Mouse (Mus musculus): ENCODE results near the gene 1700030K09Rik. TPM values are rescaled to one million over a fixed set of nuclear protein-coding genes. Genes with fewer than 3 reads are reported as not detected.
A peak's percentile ranks its signal among the peaks of the same experiment; 100 is the strongest.

The 1700030K09Rik gene
- polyA plus RNA-seq, 1 experiment = 7.3 TPM

DNA sequence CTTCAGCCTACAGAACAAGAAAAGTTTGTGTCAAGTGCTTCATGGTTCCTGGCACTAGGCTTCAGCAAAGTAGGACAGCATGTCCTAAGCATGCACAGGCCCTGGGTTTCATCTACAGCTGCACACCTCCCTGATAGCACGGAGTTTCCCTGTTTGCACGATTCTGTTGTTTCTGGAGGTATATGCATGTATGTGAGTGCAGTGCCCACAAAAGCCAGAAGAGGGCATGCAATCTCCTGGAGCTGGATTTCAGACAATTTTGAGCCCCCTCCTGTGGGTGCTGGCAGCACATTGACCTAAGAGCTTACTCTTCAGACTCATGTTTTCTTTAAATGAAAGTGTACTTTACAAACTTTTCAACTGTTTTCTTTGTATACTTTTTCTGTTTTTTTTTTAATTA lies 10.2 kb downstream of the 1700030K09Rik start:
- no peak for TF ChIP-seq MYOD1 (IDR thresholded peaks at IDR 0.05; ENCODE audit: control insufficient read depth in 1 of 3, insufficient read length in 2 of 3, low read depth in 2 of 3)
- no peak for TF ChIP-seq TCF12 (IDR thresholded peaks at IDR 0.05; ENCODE audit: insufficient read depth, poor library complexity, severe bottlenecking)
- no peak for TF ChIP-seq POLR2AphosphoS2 (IDR thresholded peaks at IDR 0.05; ENCODE audit: insufficient read length, low read depth)
- TF ChIP-seq MYOG (IDR thresholded peaks at IDR 0.05; ENCODE audit: control insufficient read depth in 1 of 3, insufficient read depth in 1 of 3, insufficient read length in 2 of 3, low read depth in 2 of 3) = no peak
- no peak for TF ChIP-seq SRF (IDR thresholded peaks at IDR 0.05; ENCODE audit: control insufficient read depth, insufficient read length, low read depth)
- TF ChIP-seq REST (IDR thresholded peaks at IDR 0.05; ENCODE audit: insufficient read depth, insufficient read length) = no peak
- no peak for TF ChIP-seq MAX (IDR thresholded peaks at IDR 0.05; ENCODE audit: low read depth)
- no peak for TF ChIP-seq POLR2A (IDR thresholded peaks at IDR 0.05; ENCODE audit: insufficient read length, low read depth)
- no peak for TF ChIP-seq TCF3 (IDR thresholded peaks at IDR 0.05; ENCODE audit: insufficient read length, low read depth)
- TF ChIP-seq CEBPB (IDR thresholded peaks at IDR 0.05; ENCODE audit: insufficient read depth, poor library complexity, severe bottlenecking) = no peak
- no peak for TF ChIP-seq USF1 (IDR thresholded peaks at IDR 0.05; ENCODE audit: low read depth)
- no peak for TF ChIP-seq E2F4 (IDR thresholded peaks at IDR 0.05; ENCODE audit: insufficient read depth)
- Histone ChIP-seq H3ac (ENCODE audit: control insufficient read depth, insufficient read length) (no peak overlapping the region), H3K4me2 (ENCODE audit: low read depth) (no peak overlapping the region), H3K79me2 (ENCODE audit: control insufficient read depth, insufficient read depth) (no peaks in the 10 kb centered on the region), H3K4me3 (no peak overlapping the region), H3K36me3 (ENCODE audit: control insufficient read depth, insufficient read depth) (peaks cover 7% of the 10 kb centered on the region), H3K27me3 (ENCODE audit: control insufficient read depth, insufficient read depth, insufficient read length) (no peaks in the 10 kb centered on the region)

DNA sequence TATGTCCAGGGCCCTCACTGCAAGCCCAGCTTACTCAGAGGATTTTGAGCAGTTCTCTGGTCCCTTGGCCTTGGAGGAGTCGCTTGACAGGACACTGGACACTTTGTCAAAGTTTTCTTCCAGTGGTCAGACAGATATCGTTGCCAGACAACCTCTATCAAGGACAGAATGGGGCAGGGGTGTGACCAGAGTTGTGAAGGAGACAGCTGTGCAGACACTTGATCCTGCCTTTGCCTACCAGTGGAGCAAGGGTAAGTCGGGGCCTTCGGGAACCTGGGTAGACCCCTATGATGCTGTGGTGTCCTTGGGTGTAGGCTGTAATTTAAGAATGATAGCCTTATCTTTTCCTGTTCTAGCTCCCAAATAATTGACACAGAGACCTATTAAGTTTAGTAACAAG lies 11.6 kb downstream of the 1700030K09Rik start:
- Histone ChIP-seq H3K4me2 (ENCODE audit: low read depth) (no peak overlapping the region), H3K36me3 (ENCODE audit: control insufficient read depth, insufficient read depth) (peaks cover 4% of the 10 kb centered on the region), H3K4me3 (no peak overlapping the region), H3ac (ENCODE audit: control insufficient read depth, insufficient read length) (no peak overlapping the region), H3K27me3 (ENCODE audit: control insufficient read depth, insufficient read depth, insufficient read length) (no peaks in the 10 kb centered on the region), H3K79me2 (ENCODE audit: control insufficient read depth, insufficient read depth) (no peaks in the 10 kb centered on the region)
- no peak for TF ChIP-seq POLR2A (IDR thresholded peaks at IDR 0.05; ENCODE audit: insufficient read length, low read depth)
- TF ChIP-seq TCF12 (IDR thresholded peaks at IDR 0.05; ENCODE audit: insufficient read depth, poor library complexity, severe bottlenecking) = no peak
- no peak for TF ChIP-seq USF1 (IDR thresholded peaks at IDR 0.05; ENCODE audit: low read depth)
- no peak for TF ChIP-seq SRF (IDR thresholded peaks at IDR 0.05; ENCODE audit: control insufficient read depth, insufficient read length, low read depth)
- TF ChIP-seq E2F4 (IDR thresholded peaks at IDR 0.05; ENCODE audit: insufficient read depth) = no peak
- TF ChIP-seq MYOG (IDR thresholded peaks at IDR 0.05; ENCODE audit: control insufficient read depth in 1 of 3, insufficient read depth in 1 of 3, insufficient read length in 2 of 3, low read depth in 2 of 3) = peak in 1 of 3 experiments; percentile 55
- TF ChIP-seq REST (IDR thresholded peaks at IDR 0.05; ENCODE audit: insufficient read depth, insufficient read length) = no peak
- TF ChIP-seq MAX (IDR thresholded peaks at IDR 0.05; ENCODE audit: low read depth) = no peak
- no peak for TF ChIP-seq TCF3 (IDR thresholded peaks at IDR 0.05; ENCODE audit: insufficient read length, low read depth)
- TF ChIP-seq CEBPB (IDR thresholded peaks at IDR 0.05; ENCODE audit: insufficient read depth, poor library complexity, severe bottlenecking) = no peak
- peak in 1 of 3 experiments; percentile 51 for TF ChIP-seq MYOD1 (IDR thresholded peaks at IDR 0.05; ENCODE audit: control insufficient read depth in 1 of 3, insufficient read length in 2 of 3, low read depth in 2 of 3)
- TF ChIP-seq POLR2AphosphoS2 (IDR thresholded peaks at IDR 0.05; ENCODE audit: insufficient read length, low read depth) = no peak

DNA sequence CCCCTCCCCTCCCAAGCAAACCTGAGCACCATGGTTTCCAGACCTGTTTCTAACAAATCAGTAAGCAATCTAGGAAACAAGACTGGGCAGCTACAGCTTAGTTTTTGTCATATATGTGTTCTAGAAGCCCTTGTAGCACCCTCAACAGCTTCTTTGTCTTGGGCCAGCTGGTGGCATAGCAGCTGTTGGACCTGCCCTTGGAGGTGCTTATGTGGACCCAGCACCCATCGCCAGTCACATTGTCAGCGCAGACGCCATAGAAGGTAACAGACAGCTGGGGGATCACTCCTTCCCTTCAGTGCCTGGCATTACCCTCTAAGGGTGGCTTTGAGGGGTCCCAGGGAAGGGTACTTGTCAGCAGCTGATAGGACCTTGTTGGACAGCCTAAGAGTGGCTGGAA lies 14.1 kb downstream of the 1700030K09Rik start:
- H3K36me3 ChIP-seq (ENCODE audit: control insufficient read depth, insufficient read depth) = peaks cover 4% of the 10 kb centered on the region
- TF ChIP-seq E2F4 (IDR thresholded peaks at IDR 0.05; ENCODE audit: insufficient read depth) (no peak), REST (IDR thresholded peaks at IDR 0.05; ENCODE audit: insufficient read depth, insufficient read length) (no peak), POLR2AphosphoS2 (IDR thresholded peaks at IDR 0.05; ENCODE audit: insufficient read length, low read depth) (no peak), CEBPB (IDR thresholded peaks at IDR 0.05; ENCODE audit: insufficient read depth, poor library complexity, severe bottlenecking) (no peak), USF1 (IDR thresholded peaks at IDR 0.05; ENCODE audit: low read depth) (no peak), MAX (IDR thresholded peaks at IDR 0.05; ENCODE audit: low read depth) (no peak), POLR2A (IDR thresholded peaks at IDR 0.05; ENCODE audit: insufficient read length, low read depth) (no peak), MYOD1 (IDR thresholded peaks at IDR 0.05; ENCODE audit: control insufficient read depth in 1 of 3, insufficient read length in 2 of 3, low read depth in 2 of 3) (peak in 2 of 3 experiments; percentile 35 to 62), MYOG (IDR thresholded peaks at IDR 0.05; ENCODE audit: control insufficient read depth in 1 of 3, insufficient read depth in 1 of 3, insufficient read length in 2 of 3, low read depth in 2 of 3) (peak in 2 of 3 experiments; percentile 74 to 81), SRF (IDR thresholded peaks at IDR 0.05; ENCODE audit: control insufficient read depth, insufficient read length, low read depth) (no peak), TCF3 (IDR thresholded peaks at IDR 0.05; ENCODE audit: insufficient read length, low read depth) (peak; percentile 19), TCF12 (IDR thresholded peaks at IDR 0.05; ENCODE audit: insufficient read depth, poor library complexity, severe bottlenecking) (no peak)
- H3K79me2 ChIP-seq (ENCODE audit: control insufficient read depth, insufficient read depth) = no peaks in the 10 kb centered on the region
- no peak overlapping the region for H3ac ChIP-seq (ENCODE audit: control insufficient read depth, insufficient read length)
- H3K4me3 ChIP-seq = no peak overlapping the region
- H3K27me3 ChIP-seq (ENCODE audit: control insufficient read depth, insufficient read depth, insufficient read length) = no peaks in the 10 kb centered on the region
- no peak overlapping the region for H3K4me2 ChIP-seq (ENCODE audit: low read depth)

DNA sequence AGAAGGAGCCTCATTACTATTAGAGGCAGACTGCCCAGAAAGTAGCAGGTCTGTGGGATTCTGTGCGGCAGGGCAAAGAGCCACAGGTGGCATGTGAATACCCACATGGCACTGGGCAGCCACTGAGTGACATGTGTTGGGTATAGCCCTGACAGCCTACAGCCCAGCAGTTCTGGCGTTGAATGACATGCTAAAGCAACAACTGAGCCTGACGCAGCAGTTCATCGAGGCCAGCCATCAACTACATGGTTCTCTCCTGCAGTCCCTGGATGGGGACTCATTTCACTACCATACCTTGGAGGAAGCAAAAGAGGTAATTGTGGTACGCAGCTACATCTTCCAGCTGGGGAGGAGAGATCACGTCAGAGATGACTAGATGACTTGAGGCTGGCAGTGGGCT lies 14.8 kb downstream of the 1700030K09Rik start:
- H3K27me3 ChIP-seq (ENCODE audit: control insufficient read depth, insufficient read depth, insufficient read length) = no peaks in the 10 kb centered on the region
- no peak overlapping the region for H3K4me2 ChIP-seq (ENCODE audit: low read depth)
- H3K79me2 ChIP-seq (ENCODE audit: control insufficient read depth, insufficient read depth) = no peaks in the 10 kb centered on the region
- TF ChIP-seq POLR2AphosphoS2 (IDR thresholded peaks at IDR 0.05; ENCODE audit: insufficient read length, low read depth) (peak; percentile 51), MYOG (IDR thresholded peaks at IDR 0.05; ENCODE audit: control insufficient read depth in 1 of 3, insufficient read depth in 1 of 3, insufficient read length in 2 of 3, low read depth in 2 of 3) (peak in 1 of 3 experiments; percentile 36), MYOD1 (IDR thresholded peaks at IDR 0.05; ENCODE audit: control insufficient read depth in 1 of 3, insufficient read length in 2 of 3, low read depth in 2 of 3) (no peak)
- H3ac ChIP-seq (ENCODE audit: control insufficient read depth, insufficient read length) = no peak overlapping the region
- peaks cover 4% of the 10 kb centered on the region for H3K36me3 ChIP-seq (ENCODE audit: control insufficient read depth, insufficient read depth)
- no peak overlapping the region for H3K4me3 ChIP-seq
